Mouse (Mus musculus) urinary bladder, postnatal 4 days (tissue): ENCODE results near the gene Cd44.

ENCODE experiments used
- DNase-seq, 2 experiments: peaks; one replicate each; pipeline ENCODE4 v3.0.0; 2021 to 2022; ENCODE audit warnings: low spot score in 2 of 2

Gene Cd44

GRCm38 (mm10) chr2:102872436-102872835, 29.0 kb downstream of the Cd44 start:
- DNase-seq: no peak

- no peak for DNase-seq
Observed at GRCm38 (mm10) chr2:102868444-102868843, 33.0 kb downstream of the Cd44 start.

GRCm38 (mm10) chr2:102867396-102868088, 33.9 kb downstream of the Cd44 start:
- no peak for DNase-seq

GRCm38 (mm10) chr2:102866594-102866993, 34.9 kb downstream of the Cd44 start:
- DNase-seq: no peak

GRCm38 (mm10) chr2:102865354-102865752, 36.1 kb downstream of the Cd44 start:
- DNase-seq: no peak

- no peak for DNase-seq
Observed at GRCm38 (mm10) chr2:102864695-102865353, 36.6 kb downstream of the Cd44 start.

- no peak for DNase-seq
Observed at GRCm38 (mm10) chr2:102864036-102864435, 37.4 kb downstream of the Cd44 start.

- no peak for DNase-seq
Observed at GRCm38 (mm10) chr2:102863583-102863982, 37.9 kb downstream of the Cd44 start.

- no peak for DNase-seq
Observed at GRCm38 (mm10) chr2:102862706-102863105, 38.8 kb downstream of the Cd44 start.

- no peak for DNase-seq
Observed at GRCm38 (mm10) chr2:102858271-102858670, 43.2 kb downstream of the Cd44 start.

GRCm38 (mm10) chr2:102853297-102853696, 48.2 kb downstream of the Cd44 start:
- no peak for DNase-seq

GRCm38 (mm10) chr2:102851936-102852477, 49.5 kb downstream of the Cd44 start:
- no peak for DNase-seq

- no peak for DNase-seq
Observed at GRCm38 (mm10) chr2:102850026-102850425, 51.4 kb downstream of the Cd44 start.

GRCm38 (mm10) chr2:102848811-102849433, 52.5 kb downstream of the Cd44 start:
- no peak for DNase-seq

- no peak for DNase-seq
Observed at GRCm38 (mm10) chr2:102841231-102841630, 60.2 kb downstream of the Cd44 start.

GRCm38 (mm10) chr2:102838179-102838578, 63.3 kb downstream of the Cd44 start:
- DNase-seq: no peak

- DNase-seq: no peak
Observed at GRCm38 (mm10) chr2:102831547-102831946, 69.9 kb downstream of the Cd44 start.

GRCm38 (mm10) chr2:102829201-102829600, 72.3 kb downstream of the Cd44 start:
- peak in 1 of 2 experiments; percentile 79 for DNase-seq

GRCm38 (mm10) chr2:102828381-102828780, 73.1 kb downstream of the Cd44 start:
- DNase-seq: no peak

GRCm38 (mm10) chr2:102827841-102828240, 73.6 kb downstream of the Cd44 start:
- DNase-seq: no peak

- no peak for DNase-seq
Observed at GRCm38 (mm10) chr2:102825961-102826633, 75.4 kb downstream of the Cd44 start.

GRCm38 (mm10) chr2:102822036-102822435, 79.4 kb downstream of the Cd44 start:
- no peak for DNase-seq
